Mouse (Mus musculus) urinary bladder, postnatal 0 days (tissue): ENCODE results near the gene Vmn1r128. TPM values are rescaled to one million over a fixed set of nuclear protein-coding genes. Genes with fewer than 3 reads are reported as not detected.

ENCODE experiments used
- polyA plus RNA-seq: library from polyadenylated mRNA; unstranded; fragments of >200 nt; fragmentation: Nextera tagmentation; extraction: Ambion mirVana; gene quantifications from 2 replicates; pipeline ENCODE4 v1.2.1, GENCODE M21; 2015

Vmn1r128 gene
- not detected in 2 replicates for polyA plus RNA-seq

GRCm38 (mm10) chr7:21349073-21349472, at the start of gene Vmn1r128:
Gene Vmn1r128 (plus strand): TSS chr7:21349373.

DNA sequence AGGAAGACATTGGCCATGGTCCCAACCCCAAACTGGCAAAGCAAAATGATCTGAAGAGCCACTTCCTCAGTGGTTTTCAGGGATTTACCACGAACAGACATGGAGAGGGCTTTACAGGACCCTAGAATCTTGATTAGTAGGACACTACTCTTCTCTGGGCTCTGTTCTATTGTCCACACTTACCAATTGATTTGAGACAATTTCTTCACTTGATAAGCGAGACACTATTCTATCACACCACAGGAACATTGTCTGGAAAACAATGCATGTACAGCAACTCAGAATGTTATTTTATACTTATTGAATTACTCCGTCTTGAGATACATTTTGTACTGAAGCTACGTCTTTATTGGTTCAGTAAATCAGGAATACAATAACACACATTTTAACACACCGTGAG, 47.8 kb upstream of the Vmn1r128 start, which contains the start of gene Vmn1r126:
Gene Vmn1r126, minus strand, starts transcription at position 101 of the 400 bp plus-strand sequence.

GRCm38 (mm10) chr7:21319761-21320160, 29.4 kb upstream of the Vmn1r128 start, which contains the start of gene Vmn1r127:
Gene Vmn1r127 (minus strand): TSS chr7:21319861.

DNA sequence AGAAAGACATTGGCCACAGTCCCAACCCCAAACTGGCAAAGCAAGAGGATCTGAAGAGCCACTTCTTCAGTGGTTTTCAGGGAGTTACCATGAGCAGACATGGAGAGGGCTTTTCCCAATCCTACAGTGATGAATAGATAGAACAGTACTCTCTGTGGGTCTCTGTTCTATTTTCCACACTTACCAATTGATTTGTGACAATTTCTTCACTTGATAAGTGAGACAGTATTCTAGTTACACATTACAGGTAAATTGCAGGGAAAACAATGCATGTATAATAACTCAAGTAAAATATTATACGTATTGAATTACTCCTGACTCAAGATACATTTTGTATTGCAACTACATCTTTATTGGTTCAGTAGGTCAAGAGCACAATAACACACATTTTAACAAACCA, 12.0 kb downstream of the Vmn1r128 start, which contains the start of gene Vmn1r129:
Gene Vmn1r129, minus strand, starts transcription at position 101 of the 400 bp plus-strand sequence.

Other genes starting within 250 kb of the Vmn1r128 start
- gene Vmn1r122, start 215.2 kb upstream of the Vmn1r128 start, polyA plus RNA-seq: not detected in 2 replicates
- not detected in 2 replicates for gene Vmn1r123, start 187.2 kb upstream of the Vmn1r128 start, polyA plus RNA-seq
- gene Gm5157, start 158.9 kb upstream of the Vmn1r128 start, polyA plus RNA-seq: not detected in 2 replicates
- not detected in 2 replicates for gene Vmn1r124, start 88.8 kb upstream of the Vmn1r128 start, polyA plus RNA-seq
- gene Vmn1r125, start 77.2 kb upstream of the Vmn1r128 start, polyA plus RNA-seq: not detected in 2 replicates
- not detected in 2 replicates for gene Vmn1r126, start 47.9 kb upstream of the Vmn1r128 start, polyA plus RNA-seq
- not detected in 2 replicates for gene Vmn1r127, start 29.5 kb upstream of the Vmn1r128 start, polyA plus RNA-seq
- gene Vmn1r129, start 11.9 kb downstream of the Vmn1r128 start, polyA plus RNA-seq: not detected in 2 replicates
- gene Gm6882, start 83.4 kb downstream of the Vmn1r128 start, polyA plus RNA-seq: not detected in 2 replicates
- not detected in 2 replicates for gene Vmn1r130, start 162.4 kb downstream of the Vmn1r128 start, polyA plus RNA-seq
- not detected in 2 replicates for gene Vmn1r131, start 196.7 kb downstream of the Vmn1r128 start, polyA plus RNA-seq